Mouse (Mus musculus) myocyte (in vitro differentiated cells): ENCODE data around the gene Cgnl1. TPM values are rescaled to one million over a fixed set of nuclear protein-coding genes. Genes with fewer than 3 reads are reported as not detected.

Experiments used
- H3K27me3 ChIP-seq: one replicate; pipeline ENCODE4 v1.6.1; 2011; ENCODE audit not compliant: control insufficient read depth, insufficient read depth, insufficient read length
- H3K36me3 ChIP-seq: one replicate; pipeline ENCODE4 v1.6.1; 2011; ENCODE audit not compliant: control insufficient read depth, insufficient read depth
- H3K4me2 ChIP-seq: one replicate; pipeline ENCODE4 v1.6.1; 2011; ENCODE audit warnings: low read depth, control low read depth
- H3K4me3 ChIP-seq: one replicate; pipeline ENCODE4 v1.5.1; 2011; ENCODE audit warnings: mild to moderate bottlenecking, control low read depth, moderate library complexity
- H3K79me2 ChIP-seq: one replicate; pipeline ENCODE4 v1.6.1; 2011; ENCODE audit not compliant: control insufficient read depth, insufficient read depth
- H3ac ChIP-seq: one replicate; pipeline ENCODE4 v1.6.1; 2011; ENCODE audit not compliant: control insufficient read depth, insufficient read length
- CEBPB ChIP-seq: IDR thresholded peaks from 2 replicates; pipeline ENCODE4 v1.6.1; 2011; ENCODE audit warnings: mild to moderate bottlenecking, moderate library complexity; ENCODE audit not compliant: poor library complexity, insufficient read depth, severe bottlenecking
- E2F4 ChIP-seq: IDR thresholded peaks from one replicate; pipeline ENCODE4 v1.6.1; 2011; ENCODE audit warnings: mild to moderate bottlenecking, control low read depth, moderate library complexity; ENCODE audit not compliant: insufficient read depth
- MAX ChIP-seq: IDR thresholded peaks from one replicate; pipeline ENCODE4 v1.6.1; 2011; ENCODE audit warnings: low read depth, mild to moderate bottlenecking, control low read depth
- MYOD1 ChIP-seq, 3 experiments: IDR thresholded peaks; one replicate each; pipeline ENCODE4 v1.6.1; 2011; ENCODE audit warnings: control low read depth in 2 of 3, low read depth in 2 of 3, mild to moderate bottlenecking in 2 of 3, moderate library complexity in 1 of 3; ENCODE audit not compliant: insufficient read length in 2 of 3, control insufficient read depth in 1 of 3
- MYOG ChIP-seq, 3 experiments: IDR thresholded peaks; one replicate each; pipeline ENCODE4 v1.6.1; 2011; ENCODE audit warnings: control low read depth in 2 of 3, low read depth in 2 of 3, mild to moderate bottlenecking in 2 of 3; ENCODE audit not compliant: insufficient read length in 2 of 3, control insufficient read depth in 1 of 3, insufficient read depth in 1 of 3
- POLR2A ChIP-seq: IDR thresholded peaks from one replicate; pipeline ENCODE4 v1.6.1; 2011; ENCODE audit warnings: low read depth, mild to moderate bottlenecking, control low read depth, moderate library complexity; ENCODE audit not compliant: insufficient read length
- POLR2AphosphoS2 ChIP-seq: IDR thresholded peaks from one replicate; pipeline ENCODE4 v1.6.1; 2011; ENCODE audit warnings: low read depth, control low read depth; ENCODE audit not compliant: insufficient read length
- REST ChIP-seq: IDR thresholded peaks from one replicate; pipeline ENCODE4 v1.6.1; 2011; ENCODE audit warnings: mild to moderate bottlenecking, control low read depth, moderate library complexity; ENCODE audit not compliant: insufficient read depth, insufficient read length
- SRF ChIP-seq: IDR thresholded peaks from one replicate; pipeline ENCODE4 v1.6.1; 2011; ENCODE audit warnings: low read depth; ENCODE audit not compliant: control insufficient read depth, insufficient read length
- TCF12 ChIP-seq: IDR thresholded peaks from one replicate; pipeline ENCODE4 v1.6.1; 2011; ENCODE audit warnings: mild to moderate bottlenecking, control low read depth; ENCODE audit not compliant: poor library complexity, insufficient read depth, severe bottlenecking
- TCF3 ChIP-seq: IDR thresholded peaks from one replicate; pipeline ENCODE4 v1.6.1; 2011; ENCODE audit warnings: low read depth, control low read depth; ENCODE audit not compliant: insufficient read length
- USF1 ChIP-seq: IDR thresholded peaks from one replicate; pipeline ENCODE4 v1.6.1; 2011; ENCODE audit warnings: low read depth, mild to moderate bottlenecking, control low read depth, moderate library complexity
- polyA plus RNA-seq: library from polyadenylated mRNA; unstranded; fragments of >200 nt; fragmentation: generic; extraction: Trizol; gene quantifications from one replicate; pipeline ENCODE4 v1.2.1, GENCODE M21; 2012; ENCODE audit warnings: missing spikeins

The Cgnl1 gene
- polyA plus RNA-seq, 1 experiment: 3.7 TPM

GRCm38 (mm10) chr9:71628286-71628685, 143.1 kb downstream of the Cgnl1 start:
- TF ChIP-seq POLR2AphosphoS2: no peak
- TF ChIP-seq TCF12: no peak
- no peak for TF ChIP-seq E2F4
- no peak for TF ChIP-seq CEBPB
- no peak for TF ChIP-seq MYOD1 (IDR thresholded peaks at IDR 0.05; ENCODE audit: control insufficient read depth in 1 of 3, insufficient read length in 2 of 3, low read depth in 2 of 3)
- TF ChIP-seq MAX: no peak
- no peak for TF ChIP-seq USF1
- TF ChIP-seq TCF3: no peak
- Histone ChIP-seq H3ac (no peak overlapping the region), H3K27me3 (no peaks in the 10 kb centered on the region), H3K79me2 (no peaks in the 10 kb centered on the region), H3K36me3 (no peaks in the 10 kb centered on the region), H3K4me2 (no peak overlapping the region), H3K4me3 (no peak overlapping the region)

GRCm38 (mm10) chr9:71625961-71626360, 145.4 kb downstream of the Cgnl1 start:
- Histone ChIP-seq H3K4me2 (no peak overlapping the region), H3K36me3 (no peaks in the 10 kb centered on the region), H3K79me2 (no peaks in the 10 kb centered on the region), H3ac (no peak overlapping the region), H3K27me3 (no peaks in the 10 kb centered on the region), H3K4me3 (no peak overlapping the region)
- TF ChIP-seq POLR2AphosphoS2 (no peak), MYOD1 (IDR thresholded peaks at IDR 0.05; ENCODE audit: control insufficient read depth in 1 of 3, insufficient read length in 2 of 3, low read depth in 2 of 3) (no peak)

GRCm38 (mm10) chr9:71624793-71625495, 146.5 kb downstream of the Cgnl1 start:
- Histone ChIP-seq H3K4me3 (no peak overlapping the region), H3K27me3 (no peaks in the 10 kb centered on the region), H3K4me2 (no peak overlapping the region), H3K79me2 (no peaks in the 10 kb centered on the region), H3K36me3 (no peaks in the 10 kb centered on the region), H3ac (no peak overlapping the region)
- TF ChIP-seq REST (no peak), SRF (no peak)

GRCm38 (mm10) chr9:71623871-71624569, 147.4 kb downstream of the Cgnl1 start:
- Histone ChIP-seq H3K4me3 (no peak overlapping the region), H3K4me2 (no peak overlapping the region), H3ac (no peak overlapping the region), H3K79me2 (no peaks in the 10 kb centered on the region), H3K27me3 (no peaks in the 10 kb centered on the region), H3K36me3 (no peaks in the 10 kb centered on the region)
- TF ChIP-seq MYOD1 (IDR thresholded peaks at IDR 0.05; ENCODE audit: control insufficient read depth in 1 of 3, insufficient read length in 2 of 3, low read depth in 2 of 3) (no peak), SRF (no peak), TCF3 (no peak), POLR2AphosphoS2 (no peak), REST (no peak), TCF12 (no peak)

GRCm38 (mm10) chr9:71622593-71622992, 148.8 kb downstream of the Cgnl1 start:
- H3ac ChIP-seq: no peak overlapping the region
- H3K79me2 ChIP-seq: no peaks in the 10 kb centered on the region
- H3K4me3 ChIP-seq: no peak overlapping the region
- TF ChIP-seq REST: no peak
- no peak for TF ChIP-seq MYOD1 (IDR thresholded peaks at IDR 0.05; ENCODE audit: control insufficient read depth in 1 of 3, insufficient read length in 2 of 3, low read depth in 2 of 3)
- TF ChIP-seq POLR2AphosphoS2: no peak
- TF ChIP-seq TCF3: no peak
- no peak for TF ChIP-seq TCF12
- TF ChIP-seq E2F4: no peak
- no peak for TF ChIP-seq POLR2A
- TF ChIP-seq CEBPB: no peak
- TF ChIP-seq SRF: no peak
- TF ChIP-seq MYOG (IDR thresholded peaks at IDR 0.05; ENCODE audit: control insufficient read depth in 1 of 3, insufficient read depth in 1 of 3, insufficient read length in 2 of 3, low read depth in 2 of 3): no peak
- no peak for TF ChIP-seq USF1
- no peak for TF ChIP-seq MAX
- H3K4me2 ChIP-seq: no peak overlapping the region
- no peaks in the 10 kb centered on the region for H3K27me3 ChIP-seq
- no peaks in the 10 kb centered on the region for H3K36me3 ChIP-seq
